Mouse (Mus musculus) neural tube, embryonic 13.5 days (tissue): ENCODE data around the gene Ube2ql1. TPM values are rescaled to one million over a fixed set of nuclear protein-coding genes. Genes with fewer than 3 reads are reported as not detected.

Experiments used
- ATAC-seq: fragments of 200-750 bp; cut with Nextera tagmentation; 2 replicates; pipeline ENCODE4 v1.8.0; 2017; ENCODE audit warnings: low read depth, mild to moderate bottlenecking, moderate TSS enrichment, moderate library complexity
- H3K27ac ChIP-seq: fragments of 300-500 bp; sonication (generic); replicated peaks from 2 replicates; pipeline ENCODE4 v1.5.1; 2015; ENCODE audit warnings: moderate library complexity, mild to moderate bottlenecking, inconsistent platforms
- H3K27me3 ChIP-seq: fragments of 300-500 bp; sonication (generic); 2 replicates; pipeline ENCODE4 v1.6.1; 2015; ENCODE audit warnings: mild to moderate bottlenecking, inconsistent platforms
- H3K36me3 ChIP-seq: fragments of 300-500 bp; sonication (generic); 2 replicates; pipeline ENCODE4 v1.6.1; 2015; ENCODE audit warnings: mild to moderate bottlenecking, inconsistent platforms
- H3K4me1 ChIP-seq: fragments of 300-500 bp; sonication (generic); replicated peaks from 2 replicates; pipeline ENCODE4 v1.6.1; 2015; ENCODE audit warnings: inconsistent platforms
- H3K4me2 ChIP-seq: fragments of 300-500 bp; sonication (generic); 2 replicates; pipeline ENCODE4 v1.6.1; 2015; ENCODE audit warnings: inconsistent platforms, mild to moderate bottlenecking, moderate library complexity
- H3K4me3 ChIP-seq: fragments of 300-500 bp; sonication (generic); 2 replicates; pipeline ENCODE4 v1.5.1; 2015; ENCODE audit warnings: mild to moderate bottlenecking, inconsistent platforms
- H3K9ac ChIP-seq: fragments of 300-500 bp; sonication (generic); 2 replicates; pipeline ENCODE4 v1.6.1; 2015; ENCODE audit warnings: moderate library complexity, mild to moderate bottlenecking, inconsistent platforms
- H3K9me3 ChIP-seq: fragments of 300-500 bp; sonication (generic); 2 replicates; pipeline ENCODE4 v1.6.1; 2016; ENCODE audit warnings: inconsistent platforms
- WGBS: fragments of 180-500 bp; shearing (Covaris S2); methylation state at CpG from one replicate; pipeline ENCODE4 v1.1.7; 2015; 5-methylcytosine and 5-hydroxymethylcytosine counted together
- polyA plus RNA-seq: library from polyadenylated mRNA; unstranded; fragments of >200 nt; fragmentation: Nextera tagmentation; extraction: Ambion mirVana; gene quantifications from 2 replicates; pipeline ENCODE4 v1.2.1, GENCODE M21; 2015

Gene Ube2ql1
- 38.6 and 43.3 TPM in 2 replicates for polyA plus RNA-seq

GRCm38 (mm10) chr13:69739759-69740135, at the start of gene Ube2ql1:
TSS of gene Ube2ql1 (minus strand) at chr13:69739889.
- H3K27me3 ChIP-seq: peaks cover 7% of the 10 kb centered on the region; the same call in 1 of the 2 replicates
- 0% methylated on average over 39 of the region's 46 CpGs for WGBS
- peak within 1 kb of the TSS; percentile 86 for H3K4me2 ChIP-seq
- peak; percentile 97 for ATAC-seq
- peak within 1 kb of the TSS; percentile 98 for H3K9ac ChIP-seq
- peak within 1 kb of the TSS; percentile 89 for H3K4me3 ChIP-seq
- H3K27ac ChIP-seq: peak within 1 kb of the TSS; percentile 98
- 0 out of 2 replicates have a peak, but pooled peaks cover 2% of the 10 kb centered on the region for H3K36me3 ChIP-seq
- peaks cover 42% of the 10 kb centered on the region for H3K4me1 ChIP-seq
- no peaks in the 10 kb centered on the region for H3K9me3 ChIP-seq

GRCm38 (mm10) chr13:69788704-69789103, 49.0 kb upstream of the Ube2ql1 start:
- Histone ChIP-seq H3K4me1 (peaks cover 14% of the 10 kb centered on the region), H3K36me3 (no peaks in the 10 kb centered on the region), H3K9ac (no peak overlapping the region), H3K27ac (no peak overlapping the region), H3K9me3 (no peaks in the 10 kb centered on the region), H3K4me3 (no peak overlapping the region), H3K27me3 (no peaks in the 10 kb centered on the region), H3K4me2 (no peak overlapping the region)
- ATAC-seq: no peak
- 73% methylated on average over 5 of the region's 5 CpGs for WGBS

- no peak overlapping the region for H3K9ac ChIP-seq
- ATAC-seq: no peak
- H3K36me3 ChIP-seq: no peaks in the 10 kb centered on the region
- H3K27me3 ChIP-seq: no peaks in the 10 kb centered on the region
- no peaks in the 10 kb centered on the region for H3K4me1 ChIP-seq
- H3K9me3 ChIP-seq: no peaks in the 10 kb centered on the region
- no peak overlapping the region for H3K4me2 ChIP-seq
- no peak overlapping the region for H3K4me3 ChIP-seq
- H3K27ac ChIP-seq: no peak overlapping the region
- WGBS: 91% methylated on average over 19 of the region's 19 CpGs
Observed at GRCm38 (mm10) chr13:69778221-69778620, 38.5 kb upstream of the Ube2ql1 start.

- 93% methylated on average over 4 of the region's 4 CpGs for WGBS
- no peak overlapping the region for H3K27ac ChIP-seq
- no peaks in the 10 kb centered on the region for H3K36me3 ChIP-seq
- H3K9ac ChIP-seq: no peak overlapping the region
- H3K4me2 ChIP-seq: no peak overlapping the region
- H3K4me3 ChIP-seq: no peak overlapping the region
- H3K9me3 ChIP-seq: no peaks in the 10 kb centered on the region
- H3K4me1 ChIP-seq: no peaks in the 10 kb centered on the region
- ATAC-seq: no peak
- no peaks in the 10 kb centered on the region for H3K27me3 ChIP-seq
Observed at GRCm38 (mm10) chr13:69772358-69772757, 32.7 kb upstream of the Ube2ql1 start.

GRCm38 (mm10) chr13:69770538-69771456, 31.1 kb upstream of the Ube2ql1 start:
- peak overlapping the region; percentile 54; the same call in 1 of the 2 replicates for H3K27ac ChIP-seq
- 75% methylated on average over 12 of the region's 12 CpGs for WGBS
- 0 out of 2 replicates have a peak, but pooled peaks have one; percentile 32 for ATAC-seq

GRCm38 (mm10) chr13:69768152-69768551, 28.5 kb upstream of the Ube2ql1 start:
- H3K27me3 ChIP-seq: no peaks in the 10 kb centered on the region
- H3K9ac ChIP-seq: no peak overlapping the region
- no peak for ATAC-seq
- H3K9me3 ChIP-seq: no peaks in the 10 kb centered on the region
- H3K4me2 ChIP-seq: no peak overlapping the region
- no peaks in the 10 kb centered on the region for H3K4me1 ChIP-seq
- H3K36me3 ChIP-seq: no peaks in the 10 kb centered on the region
- H3K27ac ChIP-seq: no peak overlapping the region
- H3K4me3 ChIP-seq: no peak overlapping the region
- WGBS: 88% methylated on average over 10 of the region's 10 CpGs

More at GRCm38 (mm10) chr13:69770538-69771456, 31.1 kb upstream of the Ube2ql1 start:
- Histone ChIP-seq H3K36me3 (no peaks in the 10 kb centered on the region), H3K4me1 (no peaks in the 10 kb centered on the region), H3K4me3 (no peak overlapping the region), H3K9ac (no peak overlapping the region), H3K27me3 (no peaks in the 10 kb centered on the region), H3K9me3 (no peaks in the 10 kb centered on the region), H3K4me2 (no peak overlapping the region)

- no peaks in the 10 kb centered on the region for H3K27me3 ChIP-seq
- ATAC-seq: no peak
Observed at GRCm38 (mm10) chr13:69764646-69765045, 25.0 kb upstream of the Ube2ql1 start.

GRCm38 (mm10) chr13:69761393-69761792, 21.7 kb upstream of the Ube2ql1 start:
- H3K4me2 ChIP-seq: no peak overlapping the region
- H3K36me3 ChIP-seq: no peaks in the 10 kb centered on the region
- no peaks in the 10 kb centered on the region for H3K27me3 ChIP-seq
- ATAC-seq: no peak
- H3K27ac ChIP-seq: no peak overlapping the region
- H3K4me3 ChIP-seq: no peak overlapping the region
- H3K9ac ChIP-seq: no peak overlapping the region
- no peaks in the 10 kb centered on the region for H3K4me1 ChIP-seq
- H3K9me3 ChIP-seq: no peaks in the 10 kb centered on the region
- WGBS: 86% methylated on average over 10 of the region's 10 CpGs

More at GRCm38 (mm10) chr13:69764646-69765045, 25.0 kb upstream of the Ube2ql1 start:
- 65% methylated on average over 9 of the region's 9 CpGs for WGBS
- Histone ChIP-seq H3K4me3 (no peak overlapping the region), H3K4me1 (no peaks in the 10 kb centered on the region), H3K4me2 (no peak overlapping the region), H3K9me3 (no peaks in the 10 kb centered on the region), H3K36me3 (no peaks in the 10 kb centered on the region), H3K27ac (no peak overlapping the region), H3K9ac (no peak overlapping the region)

GRCm38 (mm10) chr13:69758979-69759378, 19.3 kb upstream of the Ube2ql1 start:
- Histone ChIP-seq H3K36me3 (no peaks in the 10 kb centered on the region), H3K9ac (no peak overlapping the region), H3K4me2 (no peak overlapping the region), H3K9me3 (no peaks in the 10 kb centered on the region), H3K27ac (no peak overlapping the region), H3K27me3 (no peaks in the 10 kb centered on the region), H3K4me1 (no peaks in the 10 kb centered on the region), H3K4me3 (no peak overlapping the region)
- ATAC-seq: no peak
- 73% methylated on average over 6 of the region's 6 CpGs for WGBS

- 87% methylated on average over 2 of the region's 2 CpGs for WGBS
- ATAC-seq: no peak
Observed at GRCm38 (mm10) chr13:69752875-69753274, 13.2 kb upstream of the Ube2ql1 start.

GRCm38 (mm10) chr13:69751510-69751909, 11.8 kb upstream of the Ube2ql1 start:
- Histone ChIP-seq H3K4me1 (0 out of 2 replicates have a peak, but pooled peaks cover 6% of the 10 kb centered on the region), H3K4me3 (no peak overlapping the region), H3K4me2 (no peak overlapping the region), H3K27me3 (peaks cover 17% of the 10 kb centered on the region; the same call in 1 of the 2 replicates), H3K36me3 (no peaks in the 10 kb centered on the region), H3K27ac (no peak overlapping the region), H3K9me3 (no peaks in the 10 kb centered on the region), H3K9ac (no peak overlapping the region)
- ATAC-seq: no peak
- WGBS: 92% methylated on average over 6 of the region's 6 CpGs

More at GRCm38 (mm10) chr13:69752875-69753274, 13.2 kb upstream of the Ube2ql1 start:
- H3K4me2 ChIP-seq: no peak overlapping the region
- H3K27me3 ChIP-seq: peaks cover 17% of the 10 kb centered on the region; the same call in 1 of the 2 replicates
- H3K4me3 ChIP-seq: no peak overlapping the region
- H3K36me3 ChIP-seq: no peaks in the 10 kb centered on the region
- H3K9ac ChIP-seq: no peak overlapping the region
- H3K27ac ChIP-seq: no peak overlapping the region
- H3K4me1 ChIP-seq: 0 out of 2 replicates have a peak, but pooled peaks cover 6% of the 10 kb centered on the region
- H3K9me3 ChIP-seq: no peaks in the 10 kb centered on the region

- no peak overlapping the region for H3K4me3 ChIP-seq
- H3K9ac ChIP-seq: no peak overlapping the region
- H3K36me3 ChIP-seq: no peaks in the 10 kb centered on the region
- H3K27ac ChIP-seq: no peak overlapping the region
- no peaks in the 10 kb centered on the region for H3K9me3 ChIP-seq
- H3K27me3 ChIP-seq: peaks cover 17% of the 10 kb centered on the region; the same call in 1 of the 2 replicates
- 0 out of 2 replicates have a peak, but pooled peaks cover 6% of the 10 kb centered on the region for H3K4me1 ChIP-seq
- no peak for ATAC-seq
- no peak overlapping the region for H3K4me2 ChIP-seq
- 31% methylated on average over 4 of the region's 4 CpGs for WGBS
Observed at GRCm38 (mm10) chr13:69748756-69749155, 9.1 kb upstream of the Ube2ql1 start.
